Mouse (Mus musculus): Measurements from ENCODE around the gene Agap1. TPM values are rescaled to one million over a fixed set of nuclear protein-coding genes. Genes with fewer than 3 reads are reported as not detected.

Gene Agap1
- polyA plus RNA-seq, 1 experiment from 2014 or later, result 41.4 TPM

GRCm38 (mm10) chr1:89823036-89823435 is 368.4 kb downstream of the Agap1 start:
- no peaks in the 10 kb centered on the region; the same call in 1 of the 2 replicates for H3K36me3 ChIP-seq (ENCODE audit: control insufficient read depth, insufficient read depth, low read length)
- 0 out of 2 replicates have a peak, but pooled peaks cover 4% of the 10 kb centered on the region for H3K27me3 ChIP-seq (ENCODE audit: control insufficient read depth, insufficient read depth, low read length)
- ATAC-seq (ENCODE audit: low FRiP score), result no peak
- H3K9ac ChIP-seq (ENCODE audit: low read depth, low read length), result no peak overlapping the region
- H3K4me3 ChIP-seq (ENCODE audit: low read depth, low read length), result no peak overlapping the region
- H3K4me1 ChIP-seq (replicated peaks; ENCODE audit: control insufficient read depth, insufficient read depth, low read length), result peaks cover 7% of the 10 kb centered on the region
- 80% methylated on average over 7 of the region's 7 CpGs for WGBS
- no peak overlapping the region for H3K27ac ChIP-seq (ENCODE audit: low read depth, low read length)
- H3K4me2 ChIP-seq (replicated peaks; ENCODE audit: low read depth, low read length), result no peak overlapping the region
- no peaks in the 10 kb centered on the region for H3K9me3 ChIP-seq (ENCODE audit: control insufficient read depth, low read length)
- DNase-seq (ENCODE audit: low spot score), result no peak

- Histone ChIP-seq H3K4me2 (replicated peaks; ENCODE audit: low read depth, low read length) (no peak overlapping the region), H3K4me3 (ENCODE audit: low read depth, low read length) (no peak overlapping the region), H3K36me3 (ENCODE audit: control insufficient read depth, insufficient read depth, low read length) (no peaks in the 10 kb centered on the region; the same call in 1 of the 2 replicates), H3K9ac (ENCODE audit: low read depth, low read length) (no peak overlapping the region), H3K27me3 (ENCODE audit: control insufficient read depth, insufficient read depth, low read length) (0 out of 2 replicates have a peak, but pooled peaks cover 4% of the 10 kb centered on the region), H3K4me1 (replicated peaks; ENCODE audit: control insufficient read depth, insufficient read depth, low read length) (peaks cover 7% of the 10 kb centered on the region), H3K27ac (ENCODE audit: low read depth, low read length) (no peak overlapping the region), H3K9me3 (ENCODE audit: control insufficient read depth, low read length) (no peaks in the 10 kb centered on the region)
- ATAC-seq (ENCODE audit: low FRiP score), result no peak
- no peak for DNase-seq (ENCODE audit: low spot score)
- 31% methylated on average over 3 of the region's 3 CpGs for WGBS
Observed at GRCm38 (mm10) chr1:89827051-89827450, 372.4 kb downstream of the Agap1 start.

- H3K36me3 ChIP-seq (ENCODE audit: control insufficient read depth, insufficient read depth, low read length), result no peaks in the 10 kb centered on the region
- no peaks in the 10 kb centered on the region for H3K27me3 ChIP-seq (ENCODE audit: control insufficient read depth, insufficient read depth, low read length)
- WGBS, result 87% methylated on average over 1 of the region's 1 CpGs
- no peak overlapping the region for H3K4me3 ChIP-seq (ENCODE audit: low read depth, low read length)
- ATAC-seq (ENCODE audit: low FRiP score) (no peak), DNase-seq (ENCODE audit: low spot score) (no peak)
- H3K9me3 ChIP-seq (ENCODE audit: control insufficient read depth, low read length), result no peaks in the 10 kb centered on the region
- no peak overlapping the region for H3K9ac ChIP-seq (ENCODE audit: low read depth, low read length)
- H3K4me2 ChIP-seq (replicated peaks; ENCODE audit: low read depth, low read length), result no peak overlapping the region
- no peaks in the 10 kb centered on the region for H3K4me1 ChIP-seq (replicated peaks; ENCODE audit: control insufficient read depth, insufficient read depth, low read length)
- H3K27ac ChIP-seq (ENCODE audit: low read depth, low read length), result no peak overlapping the region
Observed at GRCm38 (mm10) chr1:89831095-89831494, 376.5 kb downstream of the Agap1 start.

GRCm38 (mm10) chr1:89844064-89844463 is 389.5 kb downstream of the Agap1 start:
- Histone ChIP-seq H3K27me3 (ENCODE audit: control insufficient read depth, insufficient read depth, low read length) (no peaks in the 10 kb centered on the region; the same call in 1 of the 2 replicates), H3K36me3 (ENCODE audit: control insufficient read depth, insufficient read depth, low read length) (no peaks in the 10 kb centered on the region), H3K9me3 (ENCODE audit: control insufficient read depth, low read length) (no peaks in the 10 kb centered on the region), H3K27ac (ENCODE audit: low read depth, low read length) (no peak overlapping the region), H3K4me3 (ENCODE audit: low read depth, low read length) (no peak overlapping the region), H3K9ac (ENCODE audit: low read depth, low read length) (no peak overlapping the region), H3K4me2 (replicated peaks; ENCODE audit: low read depth, low read length) (no peak overlapping the region), H3K4me1 (replicated peaks; ENCODE audit: control insufficient read depth, insufficient read depth, low read length) (no peaks in the 10 kb centered on the region; the same call in 1 of the 2 replicates)
- WGBS, result 76% methylated on average over 9 of the region's 9 CpGs
- ATAC-seq (ENCODE audit: low FRiP score) (no peak), DNase-seq (ENCODE audit: low spot score) (peak; percentile 49)

GRCm38 (mm10) chr1:89845487-89845886 is 390.9 kb downstream of the Agap1 start:
- Histone ChIP-seq H3K4me1 (replicated peaks; ENCODE audit: control insufficient read depth, insufficient read depth, low read length) (peaks cover 3% of the 10 kb centered on the region), H3K9me3 (ENCODE audit: control insufficient read depth, low read length) (no peaks in the 10 kb centered on the region), H3K27ac (ENCODE audit: low read depth, low read length) (no peak overlapping the region), H3K36me3 (ENCODE audit: control insufficient read depth, insufficient read depth, low read length) (no peaks in the 10 kb centered on the region), H3K9ac (ENCODE audit: low read depth, low read length) (no peak overlapping the region), H3K27me3 (ENCODE audit: control insufficient read depth, insufficient read depth, low read length) (no peaks in the 10 kb centered on the region; the same call in 1 of the 2 replicates), H3K4me2 (replicated peaks; ENCODE audit: low read depth, low read length) (no peak overlapping the region), H3K4me3 (ENCODE audit: low read depth, low read length) (no peak overlapping the region)
- 81% methylated on average over 4 of the region's 4 CpGs for WGBS
- DNase-seq (ENCODE audit: low spot score), result no peak
- ATAC-seq (ENCODE audit: low FRiP score), result no peak

- Histone ChIP-seq H3K4me2 (replicated peaks; ENCODE audit: low read depth, low read length) (no peak overlapping the region), H3K9me3 (ENCODE audit: control insufficient read depth, low read length) (no peaks in the 10 kb centered on the region), H3K9ac (ENCODE audit: low read depth, low read length) (no peak overlapping the region), H3K4me1 (replicated peaks; ENCODE audit: control insufficient read depth, insufficient read depth, low read length) (peaks cover 3% of the 10 kb centered on the region), H3K4me3 (ENCODE audit: low read depth, low read length) (no peak overlapping the region), H3K27me3 (ENCODE audit: control insufficient read depth, insufficient read depth, low read length) (no peaks in the 10 kb centered on the region; the same call in 1 of the 2 replicates), H3K36me3 (ENCODE audit: control insufficient read depth, insufficient read depth, low read length) (no peaks in the 10 kb centered on the region), H3K27ac (ENCODE audit: low read depth, low read length) (no peak overlapping the region)
- DNase-seq (ENCODE audit: low spot score) (peak; percentile 31), ATAC-seq (ENCODE audit: low FRiP score) (no peak)
- 50% methylated on average over 9 of the region's 9 CpGs for WGBS
Observed at GRCm38 (mm10) chr1:89846148-89846547, 391.5 kb downstream of the Agap1 start.

GRCm38 (mm10) chr1:89848356-89849039 is 393.9 kb downstream of the Agap1 start:
- H3K27me3 ChIP-seq (ENCODE audit: control insufficient read depth, insufficient read depth, low read length), result no peaks in the 10 kb centered on the region; the same call in 1 of the 2 replicates
- H3K9ac ChIP-seq (ENCODE audit: low read depth, low read length), result no peak overlapping the region
- peaks cover 3% of the 10 kb centered on the region for H3K4me1 ChIP-seq (replicated peaks; ENCODE audit: control insufficient read depth, insufficient read depth, low read length)
- H3K4me3 ChIP-seq (ENCODE audit: low read depth, low read length), result no peak overlapping the region
- H3K27ac ChIP-seq (ENCODE audit: low read depth, low read length), result no peak overlapping the region
- peak; percentile 42 for DNase-seq (ENCODE audit: low spot score)
- H3K4me2 ChIP-seq (replicated peaks; ENCODE audit: low read depth, low read length), result no peak overlapping the region
- no peaks in the 10 kb centered on the region for H3K36me3 ChIP-seq (ENCODE audit: control insufficient read depth, insufficient read depth, low read length)
- WGBS, result 45% methylated on average over 17 of the region's 17 CpGs
- peak; percentile 63 for ATAC-seq (ENCODE audit: low FRiP score)
- H3K9me3 ChIP-seq (ENCODE audit: control insufficient read depth, low read length), result no peaks in the 10 kb centered on the region

GRCm38 (mm10) chr1:89849151-89849860 is 394.7 kb downstream of the Agap1 start:
- Histone ChIP-seq H3K9me3 (ENCODE audit: control insufficient read depth, low read length) (no peaks in the 10 kb centered on the region), H3K27ac (ENCODE audit: low read depth, low read length) (0 out of 2 replicates have a peak overlapping the region, but pooled peaks have one; percentile 0), H3K4me1 (replicated peaks; ENCODE audit: control insufficient read depth, insufficient read depth, low read length) (peaks cover 3% of the 10 kb centered on the region), H3K4me2 (replicated peaks; ENCODE audit: low read depth, low read length) (no peak overlapping the region), H3K4me3 (ENCODE audit: low read depth, low read length) (no peak overlapping the region), H3K36me3 (ENCODE audit: control insufficient read depth, insufficient read depth, low read length) (no peaks in the 10 kb centered on the region), H3K9ac (ENCODE audit: low read depth, low read length) (no peak overlapping the region), H3K27me3 (ENCODE audit: control insufficient read depth, insufficient read depth, low read length) (no peaks in the 10 kb centered on the region; the same call in 1 of the 2 replicates)
- 73% methylated on average over 23 of the region's 23 CpGs for WGBS
- ATAC-seq (ENCODE audit: low FRiP score), result no peak
- no peak for DNase-seq (ENCODE audit: low spot score)
